Mouse (Mus musculus): ENCODE data around the gene Ccdc151.

DNA sequence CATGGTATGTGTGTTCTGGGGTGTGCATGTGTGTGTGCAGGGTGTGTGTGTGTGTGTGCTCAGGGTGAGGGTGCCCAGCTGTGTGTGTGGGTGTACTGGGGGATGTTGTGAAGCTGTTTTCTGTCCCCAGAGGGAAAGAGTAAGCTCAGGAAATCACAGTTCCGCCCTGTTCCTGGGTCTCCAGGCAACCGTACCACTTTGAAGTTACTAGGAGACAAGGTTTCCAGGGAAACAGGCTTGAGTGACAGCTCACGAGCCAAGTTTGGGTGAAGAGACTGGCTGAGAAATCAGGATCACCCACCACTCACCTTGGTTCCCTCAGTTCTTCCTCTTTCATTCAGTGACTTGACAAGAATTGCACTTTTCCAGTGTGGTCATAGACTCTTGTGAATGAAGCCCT is 48.8 kb downstream of the Ccdc151 start:
- TF ChIP-seq CTCF (IDR thresholded peaks at IDR 0.05; ENCODE audit: extremely low read depth, insufficient read depth, low read length) (no peak), POLR2A (IDR thresholded peaks at IDR 0.05; ENCODE audit: extremely low read depth, insufficient read depth, low read length) (no peak)

All from cortical plate, adult 2 months (tissue).